Mouse (Mus musculus): ENCODE measurements around the gene Pappa2. TPM values are rescaled to one million over a fixed set of nuclear protein-coding genes. Genes with fewer than 3 reads are reported as not detected.

Pappa2 gene
- polyA plus RNA-seq, 1 experiment from 2014 or later = 5.6 TPM

- no peaks in the 10 kb centered on the region for H3K9me3 ChIP-seq (ENCODE audit: control insufficient read depth, low read length)
- no peak overlapping the region for H3K4me2 ChIP-seq (ENCODE audit: low read depth, low read length)
- 50% methylated on average over 1 of the region's 1 CpGs for WGBS
- DNase-seq (ENCODE audit: low spot score) (peak; percentile 31), ATAC-seq (ENCODE audit: low read depth) (peak; percentile 80; the same call in 1 of the 2 replicates)
- no peaks in the 10 kb centered on the region for H3K4me1 ChIP-seq (ENCODE audit: control insufficient read depth, insufficient read depth, low read length)
- H3K27ac ChIP-seq (replicated peaks; ENCODE audit: low read depth, low read length) = no peak overlapping the region
- no peaks in the 10 kb centered on the region for H3K27me3 ChIP-seq (replicated peaks; ENCODE audit: control insufficient read depth, insufficient read depth, low read length)
- no peak overlapping the region for H3K4me3 ChIP-seq (ENCODE audit: low read depth, low read length)
- H3K36me3 ChIP-seq (ENCODE audit: control insufficient read depth, insufficient read depth, low read length) = no peaks in the 10 kb centered on the region
- no peak overlapping the region for H3K9ac ChIP-seq (ENCODE audit: low read depth, low read length)
These were observed 292.6 kb downstream of the Pappa2 start for GRCm38 (mm10) chr1:158687726-158688125.

- DNase-seq (ENCODE audit: low spot score) (peak; percentile 75), ATAC-seq (ENCODE audit: low read depth) (0 out of 2 replicates have a peak, but pooled peaks have one; percentile 79)
- no peak overlapping the region for H3K27ac ChIP-seq (replicated peaks; ENCODE audit: low read depth, low read length)
- H3K4me2 ChIP-seq (ENCODE audit: low read depth, low read length) = no peak overlapping the region
- 35% methylated on average over 3 of the region's 3 CpGs for WGBS
- no peaks in the 10 kb centered on the region for H3K36me3 ChIP-seq (ENCODE audit: control insufficient read depth, insufficient read depth, low read length)
- H3K27me3 ChIP-seq (replicated peaks; ENCODE audit: control insufficient read depth, insufficient read depth, low read length) = no peaks in the 10 kb centered on the region
- no peaks in the 10 kb centered on the region for H3K4me1 ChIP-seq (ENCODE audit: control insufficient read depth, insufficient read depth, low read length)
- no peak overlapping the region for H3K4me3 ChIP-seq (ENCODE audit: low read depth, low read length)
- no peaks in the 10 kb centered on the region for H3K9me3 ChIP-seq (ENCODE audit: control insufficient read depth, low read length)
- no peak overlapping the region for H3K9ac ChIP-seq (ENCODE audit: low read depth, low read length)
These were observed 310.2 kb downstream of the Pappa2 start for GRCm38 (mm10) chr1:158669971-158670592.

- Histone ChIP-seq H3K9me3 (ENCODE audit: control insufficient read depth, low read length) (no peaks in the 10 kb centered on the region), H3K36me3 (ENCODE audit: control insufficient read depth, insufficient read depth, low read length) (no peaks in the 10 kb centered on the region), H3K4me1 (ENCODE audit: control insufficient read depth, insufficient read depth, low read length) (no peaks in the 10 kb centered on the region), H3K4me3 (ENCODE audit: low read depth, low read length) (no peak overlapping the region), H3K27ac (replicated peaks; ENCODE audit: low read depth, low read length) (no peak overlapping the region), H3K4me2 (ENCODE audit: low read depth, low read length) (no peak overlapping the region), H3K9ac (ENCODE audit: low read depth, low read length) (no peak overlapping the region), H3K27me3 (replicated peaks; ENCODE audit: control insufficient read depth, insufficient read depth, low read length) (no peaks in the 10 kb centered on the region)
- DNase-seq (ENCODE audit: low spot score) = peak; percentile 73
- ATAC-seq (ENCODE audit: low read depth) = no peak
- 34% methylated on average over 3 of the region's 3 CpGs for WGBS
These were observed 314.3 kb downstream of the Pappa2 start for GRCm38 (mm10) chr1:158666001-158666400.

All from embryonic facial prominence, embryonic 14.5 days (tissue).